Mouse (Mus musculus): ENCODE results near the gene Frs2.

- TF ChIP-seq CTCF (IDR thresholded peaks at IDR 0.05; ENCODE audit: extremely low read depth, insufficient read length, insufficient replicate concordance, low read depth, low read length) = no peak
- no peak for TF ChIP-seq POLR2A (IDR thresholded peaks at IDR 0.05; ENCODE audit: low read depth, low read length)
These were observed 5.0 kb downstream of the Frs2 start for GRCm38 (mm10) chr10:117143311-117143710.

All from small intestine, adult 2 months (tissue).